Mouse (Mus musculus) hindbrain, embryonic 13.5 days (tissue): ENCODE measurements at regions not wholly inside any gene's neighbourhood (a gene's known extent, or its start where the extent isn't known, plus 50 kb on each side); places are given as distances from the start of the nearest gene placed in this dataset.
A peak's percentile ranks its signal among the peaks of the same experiment; 100 is the strongest.

Experiments
- ATAC-seq: fragments of 200-750 bp; cut with Nextera tagmentation; 2 replicates; pipeline ENCODE4 v1.8.0; 2017; ENCODE audit warnings: moderate TSS enrichment; ENCODE audit not compliant: low FRiP score
- H3K27ac ChIP-seq: fragments of 300-500 bp; sonication (generic); 2 replicates; pipeline ENCODE4 v1.5.1; 2015; ENCODE audit warnings: inconsistent platforms, mild to moderate bottlenecking, moderate library complexity
- H3K27me3 ChIP-seq: fragments of 300-500 bp; sonication (generic); 2 replicates; pipeline ENCODE4 v1.6.1; 2015; ENCODE audit warnings: mild to moderate bottlenecking, inconsistent platforms
- H3K36me3 ChIP-seq: fragments of 300-500 bp; sonication (generic); 2 replicates; pipeline ENCODE4 v1.6.1; 2015; ENCODE audit warnings: mild to moderate bottlenecking, inconsistent platforms
- H3K4me1 ChIP-seq: fragments of 300-500 bp; sonication (generic); replicated peaks from 2 replicates; pipeline ENCODE4 v1.6.1; 2015; ENCODE audit warnings: inconsistent platforms
- H3K4me2 ChIP-seq: fragments of 300-500 bp; sonication (generic); 2 replicates; pipeline ENCODE4 v1.6.1; 2015; ENCODE audit warnings: inconsistent platforms, mild to moderate bottlenecking, moderate library complexity
- H3K4me3 ChIP-seq: fragments of 300-500 bp; sonication (generic); 2 replicates; pipeline ENCODE4 v1.5.1; 2015; ENCODE audit warnings: mild to moderate bottlenecking, inconsistent platforms
- H3K9ac ChIP-seq: fragments of 300-500 bp; sonication (generic); 2 replicates; pipeline ENCODE4 v1.6.1; 2015; ENCODE audit warnings: mild to moderate bottlenecking, inconsistent platforms
- H3K9me3 ChIP-seq: fragments of 300-500 bp; sonication (generic); 2 replicates; pipeline ENCODE4 v1.6.1; 2016; ENCODE audit warnings: inconsistent platforms
- WGBS: fragments of 180-500 bp; shearing (Covaris S2); methylation state at CpG from one replicate; pipeline ENCODE4 v1.1.7; 2015; 5-methylcytosine and 5-hydroxymethylcytosine counted together

DNA sequence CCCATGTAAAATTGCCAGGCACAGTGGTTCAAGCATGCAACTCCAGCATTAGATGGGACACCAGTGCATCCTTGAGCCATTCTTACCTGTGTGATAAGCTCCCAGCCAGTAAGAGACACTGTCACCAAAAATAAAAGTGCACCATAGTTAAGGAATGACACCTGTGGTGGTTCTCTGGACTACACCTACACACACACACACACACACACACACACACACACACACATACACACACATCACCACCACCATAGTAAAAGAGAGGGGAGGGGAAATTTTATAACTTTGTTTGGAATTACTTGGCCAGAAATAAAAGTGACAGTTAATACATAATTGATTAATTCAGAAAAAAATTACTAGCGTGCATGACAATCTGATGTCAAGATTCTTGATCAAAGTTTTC is 175.1 kb upstream of the Gm11232 start:
- H3K4me3 ChIP-seq = no peak overlapping the region
- no peaks in the 10 kb centered on the region for H3K9me3 ChIP-seq
- H3K4me1 ChIP-seq = no peaks in the 10 kb centered on the region; the same call in 1 of the 2 replicates
- no peaks in the 10 kb centered on the region for H3K27me3 ChIP-seq
- no peak; the same call in 1 of the 2 replicates for ATAC-seq
- no peak overlapping the region for H3K4me2 ChIP-seq
- H3K36me3 ChIP-seq = no peaks in the 10 kb centered on the region
- no peak overlapping the region for H3K27ac ChIP-seq
- no peak overlapping the region for H3K9ac ChIP-seq
- 57% methylated on average over 1 of the region's 1 CpGs for WGBS

DNA sequence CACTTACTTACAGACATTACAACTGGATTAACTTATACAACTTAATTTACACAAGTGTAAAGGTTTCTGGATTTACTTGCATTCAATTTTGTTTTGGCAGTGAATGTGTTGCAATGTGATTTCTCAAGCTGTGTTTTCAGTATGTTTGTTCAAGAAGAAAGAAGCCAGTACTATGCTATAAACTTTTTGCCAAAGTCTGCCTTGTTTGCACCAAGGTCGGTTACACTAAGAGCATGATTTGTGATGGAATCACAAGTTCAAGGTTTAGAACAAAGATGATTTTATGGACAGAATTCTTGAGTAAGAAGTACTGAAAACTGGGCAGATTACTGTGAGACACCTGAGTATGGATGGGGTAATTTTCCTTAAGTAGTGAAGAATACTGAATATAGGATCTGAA is 153.8 kb upstream of the Gm11232 start:
- Histone ChIP-seq H3K4me1 (no peaks in the 10 kb centered on the region), H3K9me3 (no peaks in the 10 kb centered on the region), H3K36me3 (no peaks in the 10 kb centered on the region), H3K27me3 (no peaks in the 10 kb centered on the region), H3K4me3 (no peak overlapping the region), H3K9ac (no peak overlapping the region), H3K27ac (no peak overlapping the region), H3K4me2 (no peak overlapping the region)
- 88% methylated on average over 1 of the region's 1 CpGs for WGBS
- ATAC-seq = no peak

DNA sequence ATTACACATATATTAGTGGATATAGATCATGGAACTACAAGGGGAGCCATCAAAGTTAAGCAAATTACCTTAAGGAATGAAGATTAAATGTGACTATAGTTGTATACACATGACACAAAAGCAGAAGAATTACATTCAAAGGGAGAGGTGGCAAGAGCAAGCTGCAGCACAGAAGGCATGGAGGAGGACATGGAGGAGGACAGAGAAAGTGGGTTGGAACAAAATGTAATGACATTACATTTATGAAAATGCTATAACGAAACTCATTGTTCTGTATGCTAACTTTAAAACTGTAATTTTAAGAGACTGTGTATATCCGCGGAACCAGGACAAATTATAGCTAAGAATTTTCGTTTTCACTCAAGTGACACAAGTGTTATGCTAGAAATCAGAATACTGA is 117.9 kb upstream of the Gm11232 start:
- Histone ChIP-seq H3K9ac (no peak overlapping the region), H3K36me3 (no peaks in the 10 kb centered on the region), H3K4me1 (no peaks in the 10 kb centered on the region), H3K4me2 (no peak overlapping the region), H3K27me3 (no peaks in the 10 kb centered on the region), H3K4me3 (no peak overlapping the region), H3K9me3 (no peaks in the 10 kb centered on the region), H3K27ac (no peak overlapping the region)
- WGBS = 92% methylated on average over 4 of the region's 4 CpGs
- ATAC-seq = no peak

DNA sequence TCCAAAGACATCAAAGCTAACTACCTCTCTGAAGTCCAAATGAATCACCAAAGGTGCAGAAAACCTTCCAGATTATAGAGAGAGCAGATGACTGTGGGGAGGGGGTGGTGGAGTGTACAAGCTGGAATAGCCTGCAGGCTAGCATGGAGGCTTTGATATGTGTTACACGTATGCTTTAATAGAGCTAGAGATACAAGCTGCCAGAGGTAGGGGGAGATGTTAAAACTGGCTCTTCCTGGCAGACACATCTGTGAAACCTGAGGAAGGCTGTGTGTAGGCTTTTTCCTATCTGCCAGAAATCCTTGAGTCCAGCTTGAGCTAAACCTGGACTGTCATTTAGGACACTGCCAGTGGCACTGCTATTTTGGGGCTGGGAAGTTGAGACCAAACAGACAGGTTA is 109.2 kb upstream of the Gm11232 start:
- Histone ChIP-seq H3K4me1 (no peaks in the 10 kb centered on the region), H3K4me2 (no peak overlapping the region), H3K9me3 (no peaks in the 10 kb centered on the region), H3K9ac (no peak overlapping the region), H3K36me3 (no peaks in the 10 kb centered on the region), H3K27me3 (no peaks in the 10 kb centered on the region), H3K4me3 (no peak overlapping the region), H3K27ac (no peak overlapping the region)
- ATAC-seq = no peak
- 61% methylated on average over 1 of the region's 1 CpGs for WGBS

DNA sequence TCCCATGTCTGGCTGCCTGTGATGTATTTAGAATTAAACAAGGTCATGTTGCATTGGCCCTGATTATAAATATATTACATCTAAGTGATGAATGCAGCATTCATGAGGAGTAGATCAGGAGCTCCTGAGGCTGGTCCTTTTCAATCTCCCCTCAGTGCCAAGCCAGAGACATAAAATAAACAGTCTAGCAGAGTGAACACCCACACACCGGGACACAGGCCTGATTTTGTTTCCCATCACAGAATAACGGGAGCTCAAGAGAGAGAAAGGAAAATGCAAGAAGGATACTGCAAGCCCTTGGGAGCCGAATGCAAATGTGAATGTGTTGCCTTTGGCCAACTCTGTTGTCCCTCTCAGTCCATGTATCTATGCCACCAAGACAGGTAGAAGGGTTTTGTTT is 84.1 kb upstream of the Gm11232 start:
- ATAC-seq = no peak
- peaks cover 19% of the 10 kb centered on the region for H3K4me1 ChIP-seq
- no peak overlapping the region for H3K9ac ChIP-seq
- no peaks in the 10 kb centered on the region for H3K36me3 ChIP-seq
- no peaks in the 10 kb centered on the region for H3K9me3 ChIP-seq
- H3K4me2 ChIP-seq = no peak overlapping the region
- H3K4me3 ChIP-seq = no peak overlapping the region
- no peaks in the 10 kb centered on the region for H3K27me3 ChIP-seq
- 77% methylated on average over 3 of the region's 3 CpGs for whole genome bisulfite sequencing
- H3K27ac ChIP-seq = no peak overlapping the region

DNA sequence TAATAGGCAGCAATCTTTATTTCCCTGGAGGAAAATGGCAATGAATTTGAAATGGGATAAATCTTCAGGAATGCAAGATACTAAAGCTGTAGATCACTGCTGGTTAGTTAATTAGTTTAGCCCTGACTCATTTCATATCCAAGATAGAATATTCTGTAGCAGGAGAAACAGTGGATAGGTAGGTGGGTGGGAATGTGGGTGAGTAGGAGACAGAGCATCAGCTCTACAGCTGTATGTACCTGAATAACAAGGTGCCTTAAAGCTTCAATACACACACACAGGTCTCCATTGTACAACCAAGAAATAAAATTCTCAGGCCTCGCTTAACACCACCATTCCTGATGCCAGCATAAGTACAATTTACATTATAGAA is 83.0 kb upstream of the Gm11232 start:
- WGBS = 82% methylated on average over 1 of the region's 1 CpGs

DNA sequence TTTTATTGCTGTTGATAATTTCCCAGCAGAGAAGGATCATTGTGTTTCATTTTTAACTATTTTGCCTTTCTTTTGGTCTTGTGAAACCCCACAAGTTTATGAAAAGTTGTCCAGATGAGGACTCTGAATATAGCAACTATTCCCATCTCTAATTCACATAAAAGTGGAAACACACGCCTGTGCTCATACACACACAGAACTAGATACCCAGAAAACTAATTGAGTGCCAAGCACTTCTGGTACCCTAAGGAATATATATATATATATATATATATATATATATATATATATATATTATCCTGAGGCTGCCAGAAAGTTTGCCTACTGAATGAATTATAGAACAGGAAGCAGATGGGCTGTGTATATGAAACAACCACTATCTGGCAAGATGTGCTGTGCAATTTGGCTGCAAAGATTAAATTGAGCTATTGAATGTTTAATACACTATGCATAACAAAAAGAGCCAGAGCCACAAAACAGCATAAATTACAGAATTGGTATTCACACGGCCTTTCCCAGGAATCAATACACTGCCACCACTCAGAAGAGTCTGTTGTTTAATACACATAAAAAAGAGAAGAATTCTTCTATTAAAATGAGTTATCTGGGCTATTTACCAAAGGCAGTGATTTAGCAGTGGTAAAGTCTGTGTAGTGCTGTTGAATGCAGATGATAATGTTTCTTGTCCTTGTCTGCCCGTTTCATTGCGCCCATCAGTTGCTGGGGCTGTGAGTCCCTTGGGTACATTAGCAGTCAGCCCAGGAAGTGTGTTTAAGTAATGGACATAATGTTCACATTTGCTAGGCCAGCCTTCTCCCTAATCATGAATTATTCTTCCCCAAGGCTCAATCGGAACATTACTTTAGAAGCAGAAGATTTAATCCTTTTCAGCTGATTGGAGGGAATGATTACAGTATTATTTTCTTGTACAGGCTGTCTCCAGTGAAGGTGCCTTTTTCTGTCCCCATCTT is 82.3 kb upstream of the Gm11232 start:
- no peak overlapping the region for H3K4me2 ChIP-seq
- no peak overlapping the region for H3K9ac ChIP-seq
- H3K27ac ChIP-seq = peak overlapping the region; percentile 27
- no peaks in the 10 kb centered on the region for H3K9me3 ChIP-seq
- no peaks in the 10 kb centered on the region for H3K36me3 ChIP-seq
- H3K4me3 ChIP-seq = no peak overlapping the region
- 38% methylated on average over 5 of the region's 5 CpGs for WGBS
- ATAC-seq = peak; percentile 93
- peaks cover 19% of the 10 kb centered on the region for H3K4me1 ChIP-seq
- no peaks in the 10 kb centered on the region for H3K27me3 ChIP-seq

More for the DNA sequence above, 83.0 kb upstream of the Gm11232 start:
- Histone ChIP-seq H3K9ac (no peak overlapping the region), H3K27me3 (no peaks in the 10 kb centered on the region), H3K9me3 (no peaks in the 10 kb centered on the region), H3K27ac (peak overlapping the region; percentile 64; the same call in 1 of the 2 replicates), H3K4me2 (no peak overlapping the region), H3K4me1 (peaks cover 19% of the 10 kb centered on the region), H3K4me3 (no peak overlapping the region), H3K36me3 (no peaks in the 10 kb centered on the region)
- ATAC-seq = peak; percentile 80

DNA sequence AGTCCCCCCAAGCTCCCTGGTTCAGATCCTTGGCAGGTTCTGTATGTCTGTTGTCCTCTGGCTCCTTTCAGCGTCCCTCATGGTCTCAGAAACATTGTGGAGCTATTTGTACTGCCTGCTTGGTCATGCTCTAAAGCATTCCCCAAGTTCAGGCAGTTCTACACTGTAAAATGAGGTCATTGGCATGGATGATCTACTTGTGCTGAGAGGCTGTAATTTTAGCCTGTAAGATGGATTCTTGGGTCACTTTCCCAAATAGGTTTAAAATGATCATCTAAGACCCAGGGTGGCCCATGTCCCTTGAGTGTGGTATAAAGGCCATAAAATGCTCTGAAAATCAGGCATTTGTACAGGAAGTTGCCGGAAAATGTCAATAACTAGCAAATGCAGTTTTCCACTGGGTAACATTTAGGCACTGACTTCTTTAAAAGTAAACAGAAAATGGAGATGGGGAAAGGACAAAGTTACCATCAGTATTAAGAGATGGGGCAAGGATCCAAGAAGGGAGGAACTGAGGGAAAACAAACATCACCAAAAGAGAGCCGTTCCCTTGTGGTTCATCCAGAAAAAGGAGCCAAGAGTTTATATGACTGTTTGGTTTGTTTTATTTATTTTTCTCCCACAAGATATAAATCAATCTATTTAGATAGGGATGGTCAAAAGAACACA is 81.5 kb upstream of the Gm11232 start:
- 70% methylated on average over 3 of the region's 3 CpGs for WGBS

DNA sequence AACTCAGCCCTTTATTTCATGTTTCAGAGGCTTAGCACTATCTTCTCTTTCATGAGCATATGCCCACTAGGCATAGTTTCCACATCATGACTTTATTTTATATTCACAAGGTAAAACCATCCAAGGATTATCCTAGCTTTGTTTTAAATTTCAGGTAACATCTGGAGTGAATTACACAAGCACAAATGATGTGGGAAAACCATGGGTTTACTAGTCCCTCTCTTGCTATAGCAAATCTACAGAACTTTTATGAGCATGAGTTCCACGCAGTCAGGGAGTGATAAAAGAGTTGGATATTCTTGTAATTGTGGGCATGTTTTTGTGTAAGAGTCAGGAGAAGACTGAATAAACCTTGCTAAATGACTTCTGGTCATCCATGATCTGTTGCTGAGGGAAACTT is 78.0 kb upstream of the Gm11232 start:
- Histone ChIP-seq H3K4me3 (no peak overlapping the region), H3K9ac (no peak overlapping the region), H3K4me2 (no peak overlapping the region), H3K4me1 (0 out of 2 replicates have a peak, but pooled peaks cover 12% of the 10 kb centered on the region), H3K27me3 (no peaks in the 10 kb centered on the region), H3K27ac (no peak overlapping the region), H3K9me3 (no peaks in the 10 kb centered on the region), H3K36me3 (no peaks in the 10 kb centered on the region)
- ATAC-seq = no peak
- 97% methylated on average over 1 of the region's 1 CpGs for WGBS

More for the DNA sequence above, 81.5 kb upstream of the Gm11232 start:
- no peaks in the 10 kb centered on the region for H3K9me3 ChIP-seq
- peaks cover 19% of the 10 kb centered on the region for H3K4me1 ChIP-seq
- no peak overlapping the region for H3K4me2 ChIP-seq
- no peaks in the 10 kb centered on the region for H3K36me3 ChIP-seq
- H3K9ac ChIP-seq = no peak overlapping the region
- H3K27ac ChIP-seq = no peak overlapping the region
- no peak overlapping the region for H3K4me3 ChIP-seq
- no peak for ATAC-seq
- no peaks in the 10 kb centered on the region for H3K27me3 ChIP-seq

DNA sequence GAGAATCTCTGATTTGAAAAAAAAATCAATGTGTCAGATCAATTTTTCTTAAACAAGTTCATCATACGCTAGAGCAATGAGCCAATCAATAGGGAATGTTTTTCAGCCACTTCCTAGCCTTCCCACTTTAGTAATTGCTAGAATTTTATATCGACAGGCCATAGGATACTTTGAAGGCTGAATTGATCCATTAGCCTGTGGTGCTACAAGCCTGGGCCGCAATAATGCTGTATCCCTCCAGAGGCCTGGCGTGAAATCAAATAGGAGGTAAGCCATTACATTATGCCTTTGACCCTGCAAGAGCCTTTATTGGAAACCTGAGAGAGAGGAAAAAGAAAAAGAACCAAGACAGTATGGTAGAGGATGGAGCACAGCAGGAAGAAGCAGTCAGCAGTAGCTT is 53.7 kb upstream of the Gm11232 start:
- WGBS = 71% methylated on average over 4 of the region's 4 CpGs
- Histone ChIP-seq H3K9ac (no peak overlapping the region), H3K4me2 (no peak overlapping the region), H3K4me1 (peaks cover 5% of the 10 kb centered on the region), H3K27me3 (no peaks in the 10 kb centered on the region), H3K9me3 (no peaks in the 10 kb centered on the region), H3K27ac (no peak overlapping the region), H3K36me3 (no peaks in the 10 kb centered on the region), H3K4me3 (no peak overlapping the region)
- no peak for ATAC-seq

DNA sequence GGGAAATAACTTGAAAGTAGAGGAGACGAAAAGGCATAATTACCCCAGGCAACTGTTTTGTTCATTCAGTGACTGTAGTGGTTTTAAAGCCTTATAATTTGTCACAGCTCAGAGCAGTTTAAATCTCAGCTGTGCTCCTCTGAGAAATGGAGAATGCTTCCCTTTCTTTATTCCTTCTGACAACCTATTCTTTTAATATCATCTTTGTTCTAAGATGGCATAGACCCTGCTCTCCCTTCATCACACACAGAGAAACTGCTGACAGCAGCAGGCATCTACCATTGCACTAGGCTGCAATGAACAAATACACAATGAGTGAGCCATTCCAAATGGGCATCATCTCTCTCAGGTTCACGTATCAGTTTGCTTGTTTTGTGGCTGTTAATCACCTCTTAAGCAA is 50.5 kb upstream of the Gm11232 start:
- 41% methylated on average over 2 of the region's 2 CpGs for WGBS
- Histone ChIP-seq H3K4me1 (peaks cover 5% of the 10 kb centered on the region), H3K27ac (no peak overlapping the region), H3K4me3 (no peak overlapping the region), H3K9ac (no peak overlapping the region), H3K36me3 (no peaks in the 10 kb centered on the region), H3K4me2 (no peak overlapping the region), H3K27me3 (no peaks in the 10 kb centered on the region), H3K9me3 (no peaks in the 10 kb centered on the region)
- no peak for ATAC-seq
